Mouse (Mus musculus): Measurements from ENCODE around the gene Stx17.

GRCm38 (mm10) chr4:48086609-48087008 lies 38.1 kb upstream of the Stx17 start:
- TF ChIP-seq POLR2A (IDR thresholded peaks at IDR 0.05; ENCODE audit: insufficient read depth, low read depth, low read length) (no peak), CTCF (IDR thresholded peaks at IDR 0.05) (no peak), EP300 (IDR thresholded peaks at IDR 0.05; ENCODE audit: insufficient read depth, low read depth, low read length) (no peak)
